Mouse (Mus musculus) embryonic facial prominence, embryonic 14.5 days (tissue): ENCODE data around the gene Hnf4a. TPM values are rescaled to one million over a fixed set of nuclear protein-coding genes. Genes with fewer than 3 reads are reported as not detected.
A peak's percentile ranks its signal among the peaks of the same experiment; 100 is the strongest.

Experiments
- ATAC-seq: fragments of 200-750 bp; cut with Nextera tagmentation; 2 replicates; pipeline ENCODE4 v1.8.0; 2017; ENCODE audit warnings: low read depth, moderate number of reproducible peaks, moderate TSS enrichment
- DNase-seq: peaks from one replicate; pipeline ENCODE4 v3.0.0-alpha.2; 2015; ENCODE audit warnings: low spot score
- H3K27ac ChIP-seq: fragments of 300-500 bp; sonication (generic); replicated peaks from 2 replicates; pipeline ENCODE4 v1.5.1; 2014; ENCODE audit warnings: low read depth, mild to moderate bottlenecking, low read length, moderate library complexity
- H3K27me3 ChIP-seq: fragments of 300-500 bp; sonication (generic); replicated peaks from 2 replicates; pipeline ENCODE4 v1.6.1; 2014; ENCODE audit warnings: low read length; ENCODE audit not compliant: control insufficient read depth, insufficient read depth
- H3K36me3 ChIP-seq: fragments of 300-500 bp; sonication (generic); 2 replicates; pipeline ENCODE4 v1.6.1; 2014; ENCODE audit warnings: low read length, mixed read lengths; ENCODE audit not compliant: control insufficient read depth, insufficient read depth
- H3K4me1 ChIP-seq: fragments of 300-500 bp; sonication (generic); 2 replicates; pipeline ENCODE4 v1.6.1; 2014; ENCODE audit warnings: antibody characterized with exemption, low read length; ENCODE audit not compliant: control insufficient read depth, insufficient read depth
- H3K4me2 ChIP-seq: fragments of 300-500 bp; sonication (generic); 2 replicates; pipeline ENCODE4 v1.6.1; 2014; ENCODE audit warnings: low read depth, mild to moderate bottlenecking, low read length, moderate library complexity, mixed read lengths
- H3K4me3 ChIP-seq: fragments of 300-500 bp; sonication (generic); 2 replicates; pipeline ENCODE4 v1.5.1; 2014; ENCODE audit warnings: low read depth, mild to moderate bottlenecking, low read length
- H3K9ac ChIP-seq: fragments of 300-500 bp; sonication (generic); 2 replicates; pipeline ENCODE4 v1.6.1; 2014; ENCODE audit warnings: low read depth, mild to moderate bottlenecking, low read length, moderate library complexity, mixed read lengths
- H3K9me3 ChIP-seq: fragments of 300-500 bp; sonication (generic); 2 replicates; pipeline ENCODE4 v1.6.1; 2016; ENCODE audit warnings: low read length; ENCODE audit not compliant: control insufficient read depth
- WGBS: fragments of 180-500 bp; shearing (Covaris S2); extraction: QIAGEN DNeasy Blood & Tissue Kit; methylation state at CpG from one replicate; pipeline ENCODE4 v1.1.7; 2014; 5-methylcytosine and 5-hydroxymethylcytosine counted together
- polyA plus RNA-seq: library from polyadenylated mRNA; unstranded; fragments of >200 nt; fragmentation: Nextera tagmentation; extraction: Ambion mirVana; gene quantifications from 2 replicates; pipeline ENCODE4 v1.2.1, GENCODE M21; 2014

Hnf4a gene
- polyA plus RNA-seq, 1 experiment from 2014 or later, result not detected

GRCm38 (mm10) chr2:163493031-163493430, 13.6 kb upstream of the Hnf4a start:
- no peaks in the 10 kb centered on the region for H3K4me1 ChIP-seq
- WGBS, result 28% methylated on average over 5 of the region's 5 CpGs

GRCm38 (mm10) chr2:163493976-163494375, 12.6 kb upstream of the Hnf4a start:
- ATAC-seq (no peak), DNase-seq (no peak)
- H3K9ac ChIP-seq, result no peak overlapping the region
- H3K36me3 ChIP-seq, result no peaks in the 10 kb centered on the region
- H3K27me3 ChIP-seq, result no peaks in the 10 kb centered on the region
- H3K4me3 ChIP-seq, result no peak overlapping the region
- no peaks in the 10 kb centered on the region for H3K4me1 ChIP-seq
- H3K4me2 ChIP-seq, result no peak overlapping the region
- no peaks in the 10 kb centered on the region for H3K9me3 ChIP-seq
- no peak overlapping the region for H3K27ac ChIP-seq
- WGBS, result 46% methylated on average over 5 of the region's 5 CpGs

More at GRCm38 (mm10) chr2:163493031-163493430, 13.6 kb upstream of the Hnf4a start:
- Histone ChIP-seq H3K36me3 (no peaks in the 10 kb centered on the region), H3K27me3 (no peaks in the 10 kb centered on the region), H3K4me3 (no peak overlapping the region), H3K27ac (no peak overlapping the region), H3K4me2 (no peak overlapping the region), H3K9ac (no peak overlapping the region), H3K9me3 (no peaks in the 10 kb centered on the region)
- no peak for DNase-seq
- ATAC-seq, result no peak

- DNase-seq, result no peak
- no peaks in the 10 kb centered on the region for H3K36me3 ChIP-seq
- no peaks in the 10 kb centered on the region for H3K4me1 ChIP-seq
- no peaks in the 10 kb centered on the region for H3K27me3 ChIP-seq
- WGBS, result 40% methylated on average over 6 of the region's 6 CpGs
- no peak overlapping the region for H3K27ac ChIP-seq
- no peak for ATAC-seq
- H3K4me3 ChIP-seq, result no peak overlapping the region
- H3K9me3 ChIP-seq, result no peaks in the 10 kb centered on the region
- no peak overlapping the region for H3K9ac ChIP-seq
- no peak overlapping the region for H3K4me2 ChIP-seq
Measured at GRCm38 (mm10) chr2:163494456-163494855, 12.2 kb upstream of the Hnf4a start.

GRCm38 (mm10) chr2:163502219-163502618, 4.4 kb upstream of the Hnf4a start:
- ATAC-seq (no peak), DNase-seq (no peak)
- H3K4me2 ChIP-seq, result no peak overlapping the region
- no peaks in the 10 kb centered on the region for H3K4me1 ChIP-seq
- no peaks in the 10 kb centered on the region; the same call in 1 of the 2 replicates for H3K27me3 ChIP-seq
- no peaks in the 10 kb centered on the region for H3K36me3 ChIP-seq
- 67% methylated on average over 2 of the region's 2 CpGs for WGBS
- no peak overlapping the region for H3K27ac ChIP-seq
- H3K9ac ChIP-seq, result no peak overlapping the region
- H3K9me3 ChIP-seq, result no peaks in the 10 kb centered on the region
- H3K4me3 ChIP-seq, result no peak overlapping the region

DNA sequence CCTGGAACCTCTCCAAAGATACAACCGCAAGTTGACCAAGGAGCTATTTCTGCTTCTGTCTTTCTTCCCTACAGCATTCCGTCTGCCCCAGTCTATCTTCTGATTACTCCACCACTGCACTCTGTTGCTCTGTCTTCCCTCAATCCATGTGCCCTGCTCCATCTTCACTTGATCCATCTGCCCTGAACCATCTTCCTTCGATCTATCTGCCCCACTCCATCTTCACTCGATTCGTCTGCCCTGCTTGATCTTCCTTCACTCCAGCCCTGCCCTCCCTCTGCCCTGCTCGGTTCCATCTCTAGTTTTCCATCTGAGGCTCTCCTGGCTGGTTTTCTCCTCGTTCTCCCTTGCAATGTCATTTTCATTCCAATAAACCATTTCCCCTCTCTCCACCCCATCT, 3.4 kb upstream of the Hnf4a start:
- H3K4me1 ChIP-seq, result no peaks in the 10 kb centered on the region
- H3K4me3 ChIP-seq, result no peak overlapping the region
- H3K36me3 ChIP-seq, result no peaks in the 10 kb centered on the region
- no peak overlapping the region for H3K9ac ChIP-seq
- ATAC-seq (no peak), DNase-seq (no peak)
- H3K27ac ChIP-seq, result no peak overlapping the region
- H3K9me3 ChIP-seq, result no peaks in the 10 kb centered on the region
- no peaks in the 10 kb centered on the region; the same call in 1 of the 2 replicates for H3K27me3 ChIP-seq
- H3K4me2 ChIP-seq, result no peak overlapping the region
- WGBS, result 68% methylated on average over 7 of the region's 7 CpGs

GRCm38 (mm10) chr2:163525761-163526243, 19.2 kb downstream of the Hnf4a start:
- Histone ChIP-seq H3K4me2 (no peak overlapping the region), H3K9ac (no peak overlapping the region), H3K36me3 (no peaks in the 10 kb centered on the region), H3K27ac (no peak overlapping the region), H3K4me3 (no peak overlapping the region), H3K9me3 (no peaks in the 10 kb centered on the region), H3K4me1 (no peaks in the 10 kb centered on the region), H3K27me3 (no peaks in the 10 kb centered on the region)
- DNase-seq (no peak), ATAC-seq (no peak)
- WGBS, result 83% methylated on average over 7 of the region's 7 CpGs

GRCm38 (mm10) chr2:163527497-163527896, 20.9 kb downstream of the Hnf4a start:
- no peak for DNase-seq
- Histone ChIP-seq H3K27ac (no peak overlapping the region), H3K36me3 (no peaks in the 10 kb centered on the region), H3K4me2 (no peak overlapping the region), H3K27me3 (no peaks in the 10 kb centered on the region), H3K9me3 (no peaks in the 10 kb centered on the region), H3K4me3 (no peak overlapping the region), H3K9ac (no peak overlapping the region), H3K4me1 (no peaks in the 10 kb centered on the region)
- WGBS, result 84% methylated on average over 2 of the region's 2 CpGs
- no peak for ATAC-seq

- Histone ChIP-seq H3K4me1 (no peaks in the 10 kb centered on the region), H3K9me3 (no peaks in the 10 kb centered on the region), H3K27ac (no peak overlapping the region), H3K4me3 (no peak overlapping the region), H3K4me2 (no peak overlapping the region), H3K9ac (no peak overlapping the region), H3K27me3 (no peaks in the 10 kb centered on the region; the same call in 1 of the 2 replicates), H3K36me3 (no peaks in the 10 kb centered on the region)
- ATAC-seq (no peak), DNase-seq (no peak)
- WGBS, result 55% methylated on average over 8 of the region's 8 CpGs
Measured at GRCm38 (mm10) chr2:163530418-163530817, 23.8 kb downstream of the Hnf4a start.

GRCm38 (mm10) chr2:163531917-163532316, 25.3 kb downstream of the Hnf4a start:
- no peak for ATAC-seq
- Histone ChIP-seq H3K27me3 (no peaks in the 10 kb centered on the region; the same call in 1 of the 2 replicates), H3K4me3 (no peak overlapping the region), H3K4me2 (no peak overlapping the region), H3K9me3 (no peaks in the 10 kb centered on the region), H3K4me1 (no peaks in the 10 kb centered on the region), H3K9ac (no peak overlapping the region), H3K27ac (no peak overlapping the region), H3K36me3 (no peaks in the 10 kb centered on the region)
- WGBS, result 11% methylated on average over 9 of the region's 9 CpGs
- peak; percentile 62 for DNase-seq
